Comparison of ENCODE assay signal across 13 mouse cellular contexts in genomic region chr1:185449727-185450126, GRCm38 (mm10). TPM values are rescaled to one million over a fixed set of nuclear protein-coding genes. Genes with fewer than 3 reads are reported as not detected.
"Had no signal": no experiment of that assay in that cellular context is flagged by ENCODE, and none has a peak within 500 bp of the region (broad histone marks: within the 10 kb centered on the region; RNA-seq: fewer than 3 reads in every experiment).

No protein-coding gene starts in this region.

- ATAC-seq: midbrain, embryonic 16.5 days had no signal

- H3K9ac ChIP-seq: limb, embryonic 12.5 days; lung, embryonic 15.5 days; midbrain, embryonic 12.5 days; neural tube, embryonic 15.5 days had no signal

- H3K36me3 ChIP-seq: limb, embryonic 12.5 days; lung, embryonic 15.5 days; midbrain, embryonic 12.5 days; neural tube, embryonic 15.5 days had no signal

- H3K9me3 ChIP-seq: limb, embryonic 12.5 days; lung, embryonic 15.5 days; midbrain, embryonic 12.5 days; neural tube, embryonic 15.5 days had no signal

- DNase-seq: kidney, adult 11 months; layer of hippocampus, adult 9-11 months; lung, postnatal 14 days; right cerebral cortex, adult 18-20 months; right cerebral cortex, postnatal 25 days; thymus, adult 2 months; thymus, postnatal 36 days had no signal

- H3K27ac ChIP-seq: kidney, postnatal 0 days; limb, embryonic 12.5 days; lung, embryonic 15.5 days; midbrain, embryonic 12.5 days; neural tube, embryonic 15.5 days had no signal

- H3K4me3 ChIP-seq: limb, embryonic 12.5 days; lung, embryonic 15.5 days; midbrain, embryonic 12.5 days; neural tube, embryonic 15.5 days had no signal

- H3K4me2 ChIP-seq: limb, embryonic 12.5 days; lung, embryonic 15.5 days; midbrain, embryonic 12.5 days; neural tube, embryonic 15.5 days had no signal

RNA-seq across cellular contexts. Expression of gene Slc30a10, which starts 4.9 kb away (rescaled TPM):
- polyA plus RNA-seq: lung, embryonic 15.5 days had no signal
